Mouse (Mus musculus): ENCODE results near the gene Fam19a1. TPM values are rescaled to one million over a fixed set of nuclear protein-coding genes. Genes with fewer than 3 reads are reported as not detected.

Fam19a1 gene
- total RNA-seq, 2 experiments from 2014 or later: 63.7 to 74.4 TPM

DNA sequence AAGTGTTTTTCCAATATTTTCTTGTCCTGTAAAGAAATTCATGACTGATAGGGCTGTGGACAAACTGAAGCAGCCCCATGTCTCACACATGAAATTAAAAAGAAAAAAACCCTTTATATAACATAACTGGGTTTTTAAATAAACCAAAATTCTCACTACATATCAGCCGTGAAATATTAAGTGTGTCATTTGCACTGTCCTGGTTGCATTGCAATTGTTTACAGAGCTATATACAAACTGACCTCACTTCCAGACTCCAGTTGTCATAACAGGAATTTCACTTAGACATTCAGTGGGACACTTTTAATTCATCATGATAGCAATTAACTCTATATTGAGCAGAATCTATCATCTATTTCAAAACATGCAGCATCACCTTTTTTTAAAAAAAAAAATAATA lies 553.4 kb downstream of the Fam19a1 start:
- Histone ChIP-seq H3K27ac (no peak overlapping the region), H3K4me3 (no peak overlapping the region)
- no peak for TF ChIP-seq CTCF (conservative IDR thresholded peaks at IDR 0.05)
- DNase-seq (ENCODE audit: low spot score in 2 of 2): no peak

DNA sequence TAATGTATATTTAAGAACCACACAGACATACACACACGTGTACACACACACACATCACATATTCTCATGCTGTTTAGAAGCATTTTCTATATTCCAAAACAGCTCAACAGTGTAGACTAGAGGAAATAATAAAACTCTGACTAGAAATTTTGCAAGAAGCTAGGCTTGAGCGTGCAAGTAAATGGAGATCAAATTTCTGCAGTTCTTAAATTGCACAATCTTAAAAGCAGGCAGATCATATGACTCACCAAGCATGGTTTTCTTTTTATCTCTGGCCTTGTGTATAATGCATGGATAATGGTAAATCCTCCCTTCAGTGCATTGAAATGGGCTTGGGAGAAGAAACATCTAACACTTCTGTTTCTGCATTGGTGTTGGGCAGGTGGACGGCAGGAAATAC lies 564.9 kb downstream of the Fam19a1 start:
- DNase-seq (ENCODE audit: low spot score in 2 of 2): no peak
- H3K4me3 ChIP-seq: no peak overlapping the region
- no peak for TF ChIP-seq CTCF (conservative IDR thresholded peaks at IDR 0.05)

More for the DNA sequence above, 564.9 kb downstream of the Fam19a1 start:
- H3K27ac ChIP-seq: no peak overlapping the region

Other genes starting within 250 kb of the Fam19a1 start
- not detected for gene 1700123L14Rik, start 53.1 kb downstream of the Fam19a1 start, total RNA-seq (2021)

All from layer of hippocampus, adult 2 months (tissue).